Mouse (Mus musculus): ENCODE measurements around the gene 1600002K03Rik. TPM values are rescaled to one million over a fixed set of nuclear protein-coding genes. Genes with fewer than 3 reads are reported as not detected.

The 1600002K03Rik gene
- polyA plus RNA-seq, 1 experiment from 2014 or later: 7.8 TPM

GRCm38 (mm10) chr10:80134421-80134820 is 38.3 kb upstream of the 1600002K03Rik start:
- H3K4me2 ChIP-seq (ENCODE audit: low read depth, low read length): no peak overlapping the region
- no peak for ATAC-seq (ENCODE audit: low read depth)
- H3K9me3 ChIP-seq (ENCODE audit: control insufficient read depth, low read length): no peaks in the 10 kb centered on the region
- H3K36me3 ChIP-seq (ENCODE audit: control insufficient read depth, insufficient read depth, low read length): peaks cover 52% of the 10 kb centered on the region
- no peak overlapping the region for H3K27ac ChIP-seq (ENCODE audit: low read depth, low read length)
- H3K4me3 ChIP-seq (ENCODE audit: low read depth, low read length): no peak overlapping the region
- no peaks in the 10 kb centered on the region for H3K27me3 ChIP-seq (ENCODE audit: control insufficient read depth, insufficient read depth, low read length)
- WGBS: 93% methylated on average over 9 of the region's 9 CpGs
- H3K4me1 ChIP-seq (ENCODE audit: control insufficient read depth, insufficient read depth, low read length): peaks cover 18% of the 10 kb centered on the region
- H3K9ac ChIP-seq (replicated peaks; ENCODE audit: low read depth, low read length): no peak overlapping the region

GRCm38 (mm10) chr10:80135161-80135560 is 37.6 kb upstream of the 1600002K03Rik start:
- Histone ChIP-seq H3K4me2 (ENCODE audit: low read depth, low read length) (no peak overlapping the region), H3K27ac (ENCODE audit: low read depth, low read length) (no peak overlapping the region), H3K9me3 (ENCODE audit: control insufficient read depth, low read length) (no peaks in the 10 kb centered on the region), H3K9ac (replicated peaks; ENCODE audit: low read depth, low read length) (no peak overlapping the region), H3K4me3 (ENCODE audit: low read depth, low read length) (no peak overlapping the region), H3K27me3 (ENCODE audit: control insufficient read depth, insufficient read depth, low read length) (no peaks in the 10 kb centered on the region), H3K36me3 (ENCODE audit: control insufficient read depth, insufficient read depth, low read length) (peaks cover 45% of the 10 kb centered on the region), H3K4me1 (ENCODE audit: control insufficient read depth, insufficient read depth, low read length) (peaks cover 18% of the 10 kb centered on the region)
- ATAC-seq (ENCODE audit: low read depth): no peak
- WGBS: 89% methylated on average over 10 of the region's 10 CpGs

DNA sequence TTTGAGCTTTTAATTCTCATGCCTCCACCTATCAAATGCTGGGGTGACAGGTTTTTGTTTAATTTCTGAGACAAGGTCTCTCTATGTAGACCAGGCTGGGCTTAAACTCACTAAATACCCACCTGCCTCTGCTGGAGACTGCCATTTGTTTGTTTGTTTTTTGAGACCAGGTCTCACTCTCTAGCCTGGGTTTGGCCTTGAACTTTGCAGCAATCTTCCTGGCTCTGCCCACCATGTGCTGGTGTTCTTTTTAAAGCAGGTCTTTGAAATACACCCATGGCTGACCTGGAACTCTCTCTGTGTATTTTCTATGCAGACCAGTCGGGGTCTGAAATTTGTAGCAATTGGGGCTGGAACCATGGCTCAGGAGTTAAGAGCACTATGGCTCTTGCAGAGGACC is 37.1 kb upstream of the 1600002K03Rik start:
- Histone ChIP-seq H3K27me3 (ENCODE audit: control insufficient read depth, insufficient read depth, low read length) (no peaks in the 10 kb centered on the region), H3K4me1 (ENCODE audit: control insufficient read depth, insufficient read depth, low read length) (peaks cover 18% of the 10 kb centered on the region), H3K36me3 (ENCODE audit: control insufficient read depth, insufficient read depth, low read length) (peaks cover 40% of the 10 kb centered on the region), H3K4me2 (ENCODE audit: low read depth, low read length) (no peak overlapping the region), H3K9ac (replicated peaks; ENCODE audit: low read depth, low read length) (no peak overlapping the region), H3K27ac (ENCODE audit: low read depth, low read length) (no peak overlapping the region), H3K9me3 (ENCODE audit: control insufficient read depth, low read length) (no peaks in the 10 kb centered on the region), H3K4me3 (ENCODE audit: low read depth, low read length) (no peak overlapping the region)
- 82% methylated on average over 1 of the region's 1 CpGs for WGBS
- ATAC-seq (ENCODE audit: low read depth): no peak

- peak overlapping the region; percentile 84 for H3K4me2 ChIP-seq (ENCODE audit: low read depth, low read length)
- H3K36me3 ChIP-seq (ENCODE audit: control insufficient read depth, insufficient read depth, low read length): peaks cover 33% of the 10 kb centered on the region
- H3K27ac ChIP-seq (ENCODE audit: low read depth, low read length): no peak overlapping the region
- H3K4me3 ChIP-seq (ENCODE audit: low read depth, low read length): peak overlapping the region; percentile 74
- H3K9ac ChIP-seq (replicated peaks; ENCODE audit: low read depth, low read length): peak overlapping the region; percentile 97
- ATAC-seq (ENCODE audit: low read depth): no peak
- H3K4me1 ChIP-seq (ENCODE audit: control insufficient read depth, insufficient read depth, low read length): peaks cover 18% of the 10 kb centered on the region
- 14% methylated on average over 46 of the region's 49 CpGs for WGBS
- no peaks in the 10 kb centered on the region for H3K9me3 ChIP-seq (ENCODE audit: control insufficient read depth, low read length)
- no peaks in the 10 kb centered on the region for H3K27me3 ChIP-seq (ENCODE audit: control insufficient read depth, insufficient read depth, low read length)
Observed at GRCm38 (mm10) chr10:80136179-80136951, 36.4 kb upstream of the 1600002K03Rik start.

- Histone ChIP-seq H3K36me3 (ENCODE audit: control insufficient read depth, insufficient read depth, low read length) (peaks cover 32% of the 10 kb centered on the region), H3K4me3 (ENCODE audit: low read depth, low read length) (peak overlapping the region; percentile 74), H3K9ac (replicated peaks; ENCODE audit: low read depth, low read length) (peak overlapping the region; percentile 97), H3K27me3 (ENCODE audit: control insufficient read depth, insufficient read depth, low read length) (no peaks in the 10 kb centered on the region), H3K4me1 (ENCODE audit: control insufficient read depth, insufficient read depth, low read length) (peaks cover 17% of the 10 kb centered on the region), H3K9me3 (ENCODE audit: control insufficient read depth, low read length) (no peaks in the 10 kb centered on the region), H3K4me2 (ENCODE audit: low read depth, low read length) (peak overlapping the region; percentile 84), H3K27ac (ENCODE audit: low read depth, low read length) (peak overlapping the region; percentile 94)
- ATAC-seq (ENCODE audit: low read depth): no peak
- 3% methylated on average over 27 of the region's 29 CpGs for WGBS
Observed at GRCm38 (mm10) chr10:80136952-80137625, 35.7 kb upstream of the 1600002K03Rik start.

- Histone ChIP-seq H3K4me3 (ENCODE audit: low read depth, low read length) (peak overlapping the region; percentile 74), H3K27me3 (ENCODE audit: control insufficient read depth, insufficient read depth, low read length) (no peaks in the 10 kb centered on the region), H3K27ac (ENCODE audit: low read depth, low read length) (peak overlapping the region; percentile 94), H3K4me2 (ENCODE audit: low read depth, low read length) (peak overlapping the region; percentile 84), H3K36me3 (ENCODE audit: control insufficient read depth, insufficient read depth, low read length) (peaks cover 26% of the 10 kb centered on the region), H3K9me3 (ENCODE audit: control insufficient read depth, low read length) (no peaks in the 10 kb centered on the region), H3K9ac (replicated peaks; ENCODE audit: low read depth, low read length) (peak overlapping the region; percentile 97), H3K4me1 (ENCODE audit: control insufficient read depth, insufficient read depth, low read length) (peaks cover 21% of the 10 kb centered on the region)
- ATAC-seq (ENCODE audit: low read depth): no peak
- WGBS: 2% methylated on average over 27 of the region's 33 CpGs
Observed at GRCm38 (mm10) chr10:80137626-80138552, 34.9 kb upstream of the 1600002K03Rik start.

- Histone ChIP-seq H3K4me1 (ENCODE audit: control insufficient read depth, insufficient read depth, low read length) (peaks cover 26% of the 10 kb centered on the region), H3K4me3 (ENCODE audit: low read depth, low read length) (peak within 1 kb of the TSS; percentile 74), H3K36me3 (ENCODE audit: control insufficient read depth, insufficient read depth, low read length) (peaks cover 22% of the 10 kb centered on the region), H3K9ac (replicated peaks; ENCODE audit: low read depth, low read length) (peak within 1 kb of the TSS; percentile 97), H3K9me3 (ENCODE audit: control insufficient read depth, low read length) (no peaks in the 10 kb centered on the region), H3K27ac (ENCODE audit: low read depth, low read length) (peak within 1 kb of the TSS; percentile 94), H3K27me3 (ENCODE audit: control insufficient read depth, insufficient read depth, low read length) (no peaks in the 10 kb centered on the region), H3K4me2 (ENCODE audit: low read depth, low read length) (peak within 1 kb of the TSS; percentile 84)
- WGBS: under 1% methylated on average over 70 of the region's 94 CpGs
- ATAC-seq (ENCODE audit: low read depth): peak; percentile 13
Observed at GRCm38 (mm10) chr10:80138553-80139438, 33.9 kb upstream of the 1600002K03Rik start, which contains the start of gene Atp5d. TSS of gene Atp5d (plus strand) at chr10:80138632.

GRCm38 (mm10) chr10:80139439-80139775 is 33.3 kb upstream of the 1600002K03Rik start:
- 4% methylated on average over 7 of the region's 10 CpGs for WGBS
- Histone ChIP-seq H3K27me3 (ENCODE audit: control insufficient read depth, insufficient read depth, low read length) (no peaks in the 10 kb centered on the region), H3K4me3 (ENCODE audit: low read depth, low read length) (peak overlapping the region; percentile 74), H3K9me3 (ENCODE audit: control insufficient read depth, low read length) (no peaks in the 10 kb centered on the region), H3K4me2 (ENCODE audit: low read depth, low read length) (peak overlapping the region; percentile 84), H3K9ac (replicated peaks; ENCODE audit: low read depth, low read length) (peak overlapping the region; percentile 97), H3K4me1 (ENCODE audit: control insufficient read depth, insufficient read depth, low read length) (peaks cover 26% of the 10 kb centered on the region), H3K27ac (ENCODE audit: low read depth, low read length) (peak overlapping the region; percentile 94), H3K36me3 (ENCODE audit: control insufficient read depth, insufficient read depth, low read length) (peaks cover 23% of the 10 kb centered on the region)
- ATAC-seq (ENCODE audit: low read depth): no peak
